Comparison of ENCODE assay signal across 19 mouse cellular contexts in the genomic region with DNA sequence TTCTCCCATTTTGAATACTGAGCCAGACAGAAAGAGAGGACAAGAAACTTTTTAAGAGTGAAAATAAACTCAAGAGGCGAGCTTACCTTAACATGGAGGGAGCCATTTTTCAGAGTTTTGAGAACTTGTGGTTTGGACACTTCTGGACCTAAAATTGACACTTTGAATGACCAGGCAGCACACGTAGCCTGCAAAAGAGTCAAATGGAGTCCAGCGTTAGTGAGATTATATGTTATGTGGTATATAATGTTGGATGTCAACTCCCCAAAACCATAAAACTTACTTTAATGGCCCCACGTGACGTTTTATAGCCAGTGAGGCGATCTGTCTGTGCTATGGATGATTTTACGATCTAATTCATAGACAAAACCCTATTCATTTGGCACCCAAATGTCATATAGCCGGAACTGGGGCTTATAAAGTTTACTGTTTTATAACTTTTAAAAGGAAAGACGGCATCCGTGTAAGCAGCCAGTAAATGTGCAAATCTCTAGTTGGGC. TPM values are rescaled to one million over a fixed set of nuclear protein-coding genes. Genes with fewer than 3 reads are reported as not detected.
DNase-seq lines count a peak whose midpoint lies in the region; ATAC-seq and TF ChIP-seq lines count a peak whose summit lies in the region.
"Had no signal": no experiment of that assay in that cellular context is flagged by ENCODE, and none has a peak within 500 bp of the region (broad histone marks: within the 10 kb centered on the region; RNA-seq: fewer than 3 reads in every experiment).

No protein-coding gene starts in this region.

- H3K27ac ChIP-seq in hindbrain, embryonic 13.5 days: peak overlapping the region; percentile 95
- peak overlapping the region; percentile 49 for H3K27ac ChIP-seq in intestine, embryonic 15.5 days
- peak overlapping the region; percentile 35 for H3K27ac ChIP-seq in neural tube, embryonic 14.5 days (ENCODE audit: low read depth, low read length)
- H3K27ac ChIP-seq: forebrain, embryonic 13.5 days; gastrocnemius, adult 2 months had no signal

- 32% methylated on average over 10 of the region's 10 CpGs for WGBS in lung, adult 2 months
- WGBS in hindbrain, embryonic 13.5 days: 10% methylated on average over 10 of the region's 10 CpGs
- WGBS in intestine, embryonic 15.5 days: 21% methylated on average over 10 of the region's 10 CpGs
- WGBS in neural tube, embryonic 14.5 days: 9% methylated on average over 10 of the region's 10 CpGs

- no peak for ATAC-seq in hindbrain, embryonic 13.5 days (ENCODE audit: low FRiP score)
- peak; percentile 68 for ATAC-seq in intestine, embryonic 15.5 days
- ATAC-seq in neural tube, embryonic 14.5 days (ENCODE audit: low read depth): no peak
- no peak for ATAC-seq in granulocyte monocyte progenitor cell, adult 5-6 weeks (replicated peaks; ENCODE audit: poor library complexity, severe bottlenecking)
- ATAC-seq: forebrain, embryonic 13.5 days had no signal

- peaks cover 99% of the 10 kb centered on the region for H3K27me3 ChIP-seq in hindbrain, embryonic 13.5 days
- peaks cover 8% of the 10 kb centered on the region; the same call in 1 of the 2 replicates for H3K27me3 ChIP-seq in intestine, embryonic 15.5 days (replicated peaks)
- no peaks in the 10 kb centered on the region for H3K27me3 ChIP-seq in neural tube, embryonic 14.5 days (ENCODE audit: control insufficient read depth, insufficient read depth, low read length)

- H3K4me3 ChIP-seq in lung, adult 2 months (replicated peaks; ENCODE audit: extremely low read depth, low read depth, low read length): peak overlapping the region; percentile 25
- H3K4me3 ChIP-seq in hindbrain, embryonic 13.5 days: peak overlapping the region; percentile 58
- peak overlapping the region; percentile 27 for H3K4me3 ChIP-seq in intestine, embryonic 15.5 days (replicated peaks)
- H3K4me3 ChIP-seq in neural tube, embryonic 14.5 days (ENCODE audit: low read depth, low read length): peak overlapping the region; percentile 11; the same call in 1 of the 2 replicates
- H3K4me3 ChIP-seq: forebrain, embryonic 13.5 days; gastrocnemius, adult 2 months; megakaryocyte, embryonic 14.5 days had no signal

- H3K4me1 ChIP-seq in lung, adult 2 months (ENCODE audit: control insufficient read depth, insufficient read depth, low read length): 0 out of 2 replicates have a peak, but pooled peaks cover 3% of the 10 kb centered on the region
- peaks cover 36% of the 10 kb centered on the region for H3K4me1 ChIP-seq in hindbrain, embryonic 13.5 days (replicated peaks)
- peaks cover 15% of the 10 kb centered on the region for H3K4me1 ChIP-seq in intestine, embryonic 15.5 days (replicated peaks)
- peaks cover 84% of the 10 kb centered on the region for H3K4me1 ChIP-seq in neural tube, embryonic 14.5 days (ENCODE audit: control insufficient read depth, insufficient read depth, low read length)

- H3K4me2 ChIP-seq in hindbrain, embryonic 13.5 days: peak overlapping the region; percentile 64
- peak overlapping the region; percentile 91 for H3K4me2 ChIP-seq in intestine, embryonic 15.5 days (replicated peaks)
- peak overlapping the region; percentile 99 for H3K4me2 ChIP-seq in neural tube, embryonic 14.5 days (ENCODE audit: low read depth, low read length)
- H3K4me2 ChIP-seq: forebrain, embryonic 13.5 days had no signal

- H3K9me3 ChIP-seq in hindbrain, embryonic 13.5 days: no peaks in the 10 kb centered on the region
- no peaks in the 10 kb centered on the region for H3K9me3 ChIP-seq in intestine, embryonic 15.5 days
- H3K9me3 ChIP-seq in neural tube, embryonic 14.5 days (ENCODE audit: control insufficient read depth, low read length): no peaks in the 10 kb centered on the region
- H3K9me3 ChIP-seq: forebrain, embryonic 13.5 days had no signal

- H3K9ac ChIP-seq in hindbrain, embryonic 13.5 days: peak overlapping the region; percentile 90
- H3K9ac ChIP-seq in intestine, embryonic 15.5 days: peak overlapping the region; percentile 24
- no peak overlapping the region; the same call in 1 of the 2 replicates for H3K9ac ChIP-seq in neural tube, embryonic 14.5 days (replicated peaks; ENCODE audit: low read depth, low read length)
- H3K9ac ChIP-seq: forebrain, embryonic 13.5 days had no signal

- DNase-seq in lung, adult 2 months: no peak
- DNase-seq in lung, adult 18-20 months: no peak
- DNase-seq in embryo, embryonic 9.5 days (ENCODE audit: extremely low spot score): no peak
- DNase-seq in layer of hippocampus, postnatal 14 days (ENCODE audit: low spot score in 2 of 2): no peak
- DNase-seq: cerebellum, postnatal 10 days; kidney, adult 9 months; thymus, adult 2 months had no signal

- TF ChIP-seq POLR2A in lung, adult 2 months (IDR thresholded peaks at IDR 0.05; ENCODE audit: borderline replicate concordance, extremely low read depth, low read depth, low read length): no peak

- TF ChIP-seq CTCF in lung, adult 2 months (IDR thresholded peaks at IDR 0.05; ENCODE audit: insufficient read depth, low read length): no peak

- H3K36me3 ChIP-seq in hindbrain, embryonic 13.5 days: no peaks in the 10 kb centered on the region
- H3K36me3 ChIP-seq in intestine, embryonic 15.5 days: no peaks in the 10 kb centered on the region
- H3K36me3 ChIP-seq in neural tube, embryonic 14.5 days (ENCODE audit: control insufficient read depth, insufficient read depth, low read length): peaks cover 39% of the 10 kb centered on the region

RNA-seq across cellular contexts. Expression of gene Hoxa5, which starts 3.6 kb away (rescaled TPM):
- 29.1 and 46.9 TPM in 2 replicates for polyA plus RNA-seq in lung, adult 2 months (2012; rRNA removed)
- polyA plus RNA-seq in hindbrain, embryonic 13.5 days (2015; fragmentation: Nextera tagmentation; extraction: Ambion mirVana): 116 and 150 TPM in 2 replicates
- 22.9 and 25.1 TPM in 2 replicates for polyA plus RNA-seq in intestine, embryonic 15.5 days (2015; fragmentation: Nextera tagmentation; extraction: Ambion mirVana)
- polyA plus RNA-seq in neural tube, embryonic 14.5 days (2014; fragmentation: Nextera tagmentation; extraction: Ambion mirVana): 20.9 and 30.6 TPM in 2 replicates
- 2.3 and 2.8 TPM in 2 replicates for total RNA-seq in granulocyte monocyte progenitor cell, adult 5-6 weeks (2014; fragmentation: Nextera tagmentation)
- total RNA-seq in granulocyte monocyte progenitor cell, adult 5-6 weeks (2017): 0.36 and 0.43 TPM in 2 replicates
- not detected for total RNA-seq in layer of hippocampus, postnatal 14 days (2021)
- total RNA-seq: layer of hippocampus, postnatal 25 days had no signal
- polyA plus RNA-seq: forebrain, embryonic 13.5 days had no signal

RNA-seq across cellular contexts. Expression of gene Hoxa6, which starts 7.7 kb away (rescaled TPM):
- 1.7 and 2.3 TPM in 2 replicates for polyA plus RNA-seq in lung, adult 2 months (2012; rRNA removed)
- polyA plus RNA-seq in hindbrain, embryonic 13.5 days (2015; fragmentation: Nextera tagmentation; extraction: Ambion mirVana): 16.3 and 28.0 TPM in 2 replicates
- polyA plus RNA-seq in intestine, embryonic 15.5 days (2015; fragmentation: Nextera tagmentation; extraction: Ambion mirVana): 2.2 and 2.3 TPM in 2 replicates
- 10.1 and 15.7 TPM in 2 replicates for polyA plus RNA-seq in neural tube, embryonic 14.5 days (2014; fragmentation: Nextera tagmentation; extraction: Ambion mirVana)
- total RNA-seq in granulocyte monocyte progenitor cell, adult 5-6 weeks (2014; fragmentation: Nextera tagmentation): 1.3 TPM in 1 of 2 replicates, not detected in the other
- 0.41 TPM in 1 of 2 replicates, not detected in the other for total RNA-seq in granulocyte monocyte progenitor cell, adult 5-6 weeks (2017)
- not detected for total RNA-seq in layer of hippocampus, postnatal 14 days (2021)
- total RNA-seq: layer of hippocampus, postnatal 25 days; liver, adult 2 months had no signal
- polyA plus RNA-seq: embryonic facial prominence, embryonic 11.5 days; forebrain, embryonic 13.5 days; heart, postnatal 0 days; liver, adult 2 months; spleen, adult 2 months had no signal

RNA-seq across cellular contexts. Expression of gene Hoxa4, which starts 9.2 kb away (rescaled TPM):
- 5.7 and 8.4 TPM in 2 replicates for polyA plus RNA-seq in lung, adult 2 months (2012; rRNA removed)
- polyA plus RNA-seq in hindbrain, embryonic 13.5 days (2015; fragmentation: Nextera tagmentation; extraction: Ambion mirVana): 14.5 and 14.8 TPM in 2 replicates
- 3.7 and 4.5 TPM in 2 replicates for polyA plus RNA-seq in intestine, embryonic 15.5 days (2015; fragmentation: Nextera tagmentation; extraction: Ambion mirVana)
- 1.6 and 2.7 TPM in 2 replicates for polyA plus RNA-seq in neural tube, embryonic 14.5 days (2014; fragmentation: Nextera tagmentation; extraction: Ambion mirVana)
- total RNA-seq in granulocyte monocyte progenitor cell, adult 5-6 weeks (2014; fragmentation: Nextera tagmentation): 0.15 and 1.5 TPM in 2 replicates
- 0.17 and 0.41 TPM in 2 replicates for total RNA-seq in granulocyte monocyte progenitor cell, adult 5-6 weeks (2017)
- not detected for total RNA-seq in layer of hippocampus, postnatal 14 days (2021)
- total RNA-seq: layer of hippocampus, postnatal 25 days had no signal
- polyA plus RNA-seq: forebrain, embryonic 13.5 days had no signal

RNA-seq across cellular contexts. Expression of gene Hoxa3, which starts 12.3 kb away (rescaled TPM):
- polyA plus RNA-seq in lung, adult 2 months (2012; rRNA removed): 12.8 and 13.4 TPM in 2 replicates
- 21.8 and 23.8 TPM in 2 replicates for polyA plus RNA-seq in hindbrain, embryonic 13.5 days (2015; fragmentation: Nextera tagmentation; extraction: Ambion mirVana)
- 5.8 and 6.2 TPM in 2 replicates for polyA plus RNA-seq in intestine, embryonic 15.5 days (2015; fragmentation: Nextera tagmentation; extraction: Ambion mirVana)
- 10.8 and 13.4 TPM in 2 replicates for polyA plus RNA-seq in neural tube, embryonic 14.5 days (2014; fragmentation: Nextera tagmentation; extraction: Ambion mirVana)
- 1.7 and 3.1 TPM in 2 replicates for total RNA-seq in granulocyte monocyte progenitor cell, adult 5-6 weeks (2014; fragmentation: Nextera tagmentation)
- total RNA-seq in granulocyte monocyte progenitor cell, adult 5-6 weeks (2017): 0.34 TPM in 1 of 2 replicates, not detected in the other
- total RNA-seq in layer of hippocampus, postnatal 14 days (2021): not detected
- total RNA-seq: layer of hippocampus, postnatal 25 days had no signal
- polyA plus RNA-seq: forebrain, embryonic 13.5 days had no signal

RNA-seq across cellular contexts. Expression of gene Gm28308, which starts 12.3 kb away (rescaled TPM):
- 0.37 and 0.39 TPM in 2 replicates for polyA plus RNA-seq in lung, adult 2 months (2012; rRNA removed)
- not detected in 2 replicates for polyA plus RNA-seq in hindbrain, embryonic 13.5 days (2015; fragmentation: Nextera tagmentation; extraction: Ambion mirVana)
- not detected in 2 replicates for polyA plus RNA-seq in intestine, embryonic 15.5 days (2015; fragmentation: Nextera tagmentation; extraction: Ambion mirVana)
- polyA plus RNA-seq in neural tube, embryonic 14.5 days (2014; fragmentation: Nextera tagmentation; extraction: Ambion mirVana): 4.2 TPM in 1 of 2 replicates, not detected in the other
- total RNA-seq in granulocyte monocyte progenitor cell, adult 5-6 weeks (2014; fragmentation: Nextera tagmentation): not detected in 2 replicates
- not detected in 2 replicates for total RNA-seq in granulocyte monocyte progenitor cell, adult 5-6 weeks (2017)
- not detected for total RNA-seq in layer of hippocampus, postnatal 14 days (2021)
- total RNA-seq: layer of hippocampus, postnatal 25 days; liver, adult 2 months had no signal
- polyA plus RNA-seq: forebrain, embryonic 13.5 days; heart, postnatal 0 days; liver, adult 2 months; spleen, adult 2 months had no signal

Comparison
In these comparisons a context has a peak if more than half of its experiments do, and no peak if none do; other contexts are left out.
1. H3K27ac ChIP-seq: peak in every context shown above with its lines; median percentile 95 in hindbrain, embryonic 13.5 days; 49 in intestine, embryonic 15.5 days; 35 in neural tube, embryonic 14.5 days.